Mouse (Mus musculus): ENCODE data around the gene Prrt1. TPM values are rescaled to one million over a fixed set of nuclear protein-coding genes. Genes with fewer than 3 reads are reported as not detected.

Gene Prrt1
- polyA plus RNA-seq, 1 experiment from 2014 or later, result 0.18 TPM

DNA sequence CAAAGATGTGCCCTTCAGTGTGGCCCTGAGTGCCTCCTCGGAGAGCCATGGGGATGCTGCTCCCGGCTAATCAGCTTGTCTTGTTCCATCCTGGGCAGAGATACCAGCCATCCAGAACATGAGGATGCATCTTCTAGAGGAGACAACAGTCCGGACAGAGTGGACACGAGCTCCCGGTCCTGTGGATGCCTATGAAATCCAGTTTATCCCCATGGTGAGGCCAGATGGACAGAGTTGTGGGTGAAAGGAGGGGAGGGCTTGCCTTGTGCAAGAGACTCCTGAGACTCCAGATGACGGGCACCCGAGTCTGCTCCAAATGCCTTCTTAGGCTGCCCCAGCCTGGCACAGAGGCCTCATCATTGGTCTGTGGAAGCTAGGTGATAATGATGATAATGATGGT, 43.8 kb downstream of the Prrt1 start:
- H3K36me3 ChIP-seq (ENCODE audit: control insufficient read depth, insufficient read depth, low read length), result no peaks in the 10 kb centered on the region
- no peak for ATAC-seq (ENCODE audit: low FRiP score, low TSS enrichment)
- peaks cover 10% of the 10 kb centered on the region; the same call in 1 of the 2 replicates for H3K4me1 ChIP-seq (ENCODE audit: control insufficient read depth, insufficient read depth, low read length)
- no peak overlapping the region for H3K27ac ChIP-seq (ENCODE audit: low read depth, low read length)
- H3K27me3 ChIP-seq (ENCODE audit: control insufficient read depth, insufficient read depth, low read length), result peaks cover 60% of the 10 kb centered on the region
- H3K4me3 ChIP-seq (ENCODE audit: low read length), result no peak overlapping the region
- WGBS, result 87% methylated on average over 7 of the region's 7 CpGs
- H3K9ac ChIP-seq (ENCODE audit: low read depth, low read length), result no peak overlapping the region
- no peak overlapping the region for H3K4me2 ChIP-seq (replicated peaks; ENCODE audit: low read depth, low read length)
- H3K9me3 ChIP-seq (ENCODE audit: control insufficient read depth, low read length), result no peaks in the 10 kb centered on the region

DNA sequence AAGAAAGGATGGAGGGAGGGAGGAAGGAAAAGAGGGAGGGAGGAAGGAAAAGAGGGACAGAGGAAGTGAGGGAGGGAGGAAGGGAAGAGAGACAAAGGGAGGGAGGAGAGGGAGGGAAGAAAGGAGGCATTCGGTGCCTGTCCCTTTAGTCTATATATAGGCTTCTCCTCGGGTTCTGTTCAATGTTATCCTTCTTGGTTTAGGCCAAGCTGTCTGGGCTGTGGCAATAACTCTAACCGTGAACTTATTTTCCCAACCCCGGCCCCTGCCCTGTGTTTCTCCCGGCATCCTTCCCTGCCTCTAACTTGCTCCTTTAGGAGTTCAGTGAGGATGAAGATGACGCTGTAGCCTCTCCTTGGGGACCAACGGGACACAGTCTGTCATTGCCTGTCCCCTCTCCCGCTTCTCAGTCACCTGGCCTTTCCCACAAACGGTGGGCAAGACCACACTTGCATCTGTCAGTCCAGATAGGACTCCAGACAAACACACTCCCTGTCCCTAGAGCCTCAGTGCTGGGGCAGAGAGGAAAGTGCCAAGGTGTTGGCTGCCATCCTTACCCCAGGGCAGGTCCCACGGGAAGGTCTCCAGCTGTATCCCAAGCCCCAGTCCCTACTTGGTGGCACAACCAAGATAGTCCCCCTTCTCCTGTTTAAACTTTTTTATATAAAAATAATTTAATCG, 45.3 kb downstream of the Prrt1 start:
- H3K27ac ChIP-seq (ENCODE audit: low read depth, low read length), result no peak overlapping the region
- no peak overlapping the region for H3K4me2 ChIP-seq (replicated peaks; ENCODE audit: low read depth, low read length)
- peaks cover 60% of the 10 kb centered on the region for H3K27me3 ChIP-seq (ENCODE audit: control insufficient read depth, insufficient read depth, low read length)
- no peaks in the 10 kb centered on the region for H3K9me3 ChIP-seq (ENCODE audit: control insufficient read depth, low read length)
- 59% methylated on average over 11 of the region's 11 CpGs for WGBS
- peaks cover 10% of the 10 kb centered on the region; the same call in 1 of the 2 replicates for H3K4me1 ChIP-seq (ENCODE audit: control insufficient read depth, insufficient read depth, low read length)
- H3K36me3 ChIP-seq (ENCODE audit: control insufficient read depth, insufficient read depth, low read length), result no peaks in the 10 kb centered on the region
- no peak overlapping the region for H3K4me3 ChIP-seq (ENCODE audit: low read length)
- H3K9ac ChIP-seq (ENCODE audit: low read depth, low read length), result no peak overlapping the region
- ATAC-seq (ENCODE audit: low FRiP score, low TSS enrichment), result no peak

DNA sequence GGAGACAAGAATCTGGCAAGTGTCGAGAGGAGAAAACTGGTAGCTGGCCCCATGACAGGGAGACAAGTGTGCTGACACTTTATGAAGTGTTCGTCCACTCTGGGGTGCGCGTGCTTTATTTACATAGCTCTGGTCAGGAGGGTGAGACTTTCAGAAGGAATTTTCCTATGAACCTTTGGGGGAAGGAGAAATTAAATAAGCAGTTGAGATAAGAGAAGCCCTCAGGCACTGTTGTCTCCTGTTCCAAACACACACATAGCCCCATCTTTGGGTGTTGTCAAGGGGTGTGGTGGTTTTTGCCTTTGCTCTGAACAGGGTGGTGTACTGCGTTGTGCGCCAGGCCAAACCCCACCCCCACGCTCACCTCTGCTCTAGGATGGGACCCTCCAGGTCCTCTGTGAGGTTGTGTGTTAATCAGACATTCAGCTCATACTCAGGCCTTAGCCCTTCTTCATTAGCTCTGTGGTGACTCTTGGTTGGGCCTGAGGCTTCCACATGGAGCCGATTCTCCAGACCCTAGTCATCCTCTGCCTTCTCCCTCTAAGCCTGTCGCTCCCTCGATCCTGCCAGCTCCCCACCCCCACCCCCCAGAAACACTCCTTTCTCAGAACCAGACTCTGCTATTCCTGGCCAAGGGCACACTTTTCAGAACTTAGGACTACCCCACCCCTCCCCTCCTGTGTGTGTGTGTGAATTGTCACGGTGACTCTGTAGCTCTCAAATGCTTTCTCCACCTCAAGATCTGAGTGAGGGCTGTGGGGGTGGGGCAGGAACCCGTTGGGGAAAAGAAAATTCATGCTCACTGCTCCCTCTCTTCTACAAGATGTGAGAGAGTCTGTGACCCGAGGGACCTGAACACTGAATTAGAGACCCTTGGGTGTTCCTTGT, 46.1 kb downstream of the Prrt1 start:
- no peak overlapping the region for H3K4me2 ChIP-seq (replicated peaks; ENCODE audit: low read depth, low read length)
- 71% methylated on average over 13 of the region's 13 CpGs for WGBS
- H3K27ac ChIP-seq (ENCODE audit: low read depth, low read length), result no peak overlapping the region
- H3K9me3 ChIP-seq (ENCODE audit: control insufficient read depth, low read length), result no peaks in the 10 kb centered on the region
- ATAC-seq (ENCODE audit: low FRiP score, low TSS enrichment), result no peak
- H3K9ac ChIP-seq (ENCODE audit: low read depth, low read length), result no peak overlapping the region
- no peak overlapping the region for H3K4me3 ChIP-seq (ENCODE audit: low read length)
- peaks cover 54% of the 10 kb centered on the region for H3K27me3 ChIP-seq (ENCODE audit: control insufficient read depth, insufficient read depth, low read length)
- H3K36me3 ChIP-seq (ENCODE audit: control insufficient read depth, insufficient read depth, low read length), result no peaks in the 10 kb centered on the region
- peaks cover 10% of the 10 kb centered on the region; the same call in 1 of the 2 replicates for H3K4me1 ChIP-seq (ENCODE audit: control insufficient read depth, insufficient read depth, low read length)

DNA sequence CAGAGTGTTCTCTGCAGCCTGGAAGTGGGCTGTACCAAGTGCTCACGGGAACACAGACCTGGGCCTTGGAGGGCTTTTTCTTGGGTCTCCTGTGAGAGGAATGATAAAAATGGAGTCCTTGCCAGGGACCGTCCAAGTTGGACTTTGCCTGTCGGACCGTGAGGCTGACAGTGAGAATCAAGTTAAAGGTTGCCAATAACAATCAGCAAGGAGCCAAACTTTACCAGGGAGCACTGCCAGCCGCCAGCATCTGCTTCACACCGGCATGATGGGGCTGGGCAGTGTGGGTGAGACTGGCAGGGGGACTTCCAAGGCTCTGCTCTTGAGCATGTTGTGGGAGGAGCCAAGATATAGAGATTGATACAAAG, 46.7 kb downstream of the Prrt1 start:
- H3K4me2 ChIP-seq (replicated peaks; ENCODE audit: low read depth, low read length), result no peak overlapping the region
- ATAC-seq (ENCODE audit: low FRiP score, low TSS enrichment), result no peak
- no peak overlapping the region for H3K27ac ChIP-seq (ENCODE audit: low read depth, low read length)
- no peaks in the 10 kb centered on the region for H3K36me3 ChIP-seq (ENCODE audit: control insufficient read depth, insufficient read depth, low read length)
- H3K4me3 ChIP-seq (ENCODE audit: low read length), result no peak overlapping the region
- WGBS, result 75% methylated on average over 6 of the region's 6 CpGs
- H3K9ac ChIP-seq (ENCODE audit: low read depth, low read length), result no peak overlapping the region
- no peaks in the 10 kb centered on the region for H3K9me3 ChIP-seq (ENCODE audit: control insufficient read depth, low read length)
- H3K4me1 ChIP-seq (ENCODE audit: control insufficient read depth, insufficient read depth, low read length), result peaks cover 9% of the 10 kb centered on the region; the same call in 1 of the 2 replicates
- H3K27me3 ChIP-seq (ENCODE audit: control insufficient read depth, insufficient read depth, low read length), result peaks cover 48% of the 10 kb centered on the region

GRCm38 (mm10) chr17:34676671-34677070, 47.3 kb downstream of the Prrt1 start:
- Histone ChIP-seq H3K4me2 (replicated peaks; ENCODE audit: low read depth, low read length) (no peak overlapping the region), H3K4me3 (ENCODE audit: low read length) (no peak overlapping the region), H3K27ac (ENCODE audit: low read depth, low read length) (no peak overlapping the region), H3K4me1 (ENCODE audit: control insufficient read depth, insufficient read depth, low read length) (peaks cover 3% of the 10 kb centered on the region; the same call in 1 of the 2 replicates), H3K9me3 (ENCODE audit: control insufficient read depth, low read length) (no peaks in the 10 kb centered on the region), H3K9ac (ENCODE audit: low read depth, low read length) (no peak overlapping the region), H3K36me3 (ENCODE audit: control insufficient read depth, insufficient read depth, low read length) (no peaks in the 10 kb centered on the region), H3K27me3 (ENCODE audit: control insufficient read depth, insufficient read depth, low read length) (peaks cover 42% of the 10 kb centered on the region)
- 72% methylated on average over 12 of the region's 12 CpGs for WGBS
- ATAC-seq (ENCODE audit: low FRiP score, low TSS enrichment), result no peak

DNA sequence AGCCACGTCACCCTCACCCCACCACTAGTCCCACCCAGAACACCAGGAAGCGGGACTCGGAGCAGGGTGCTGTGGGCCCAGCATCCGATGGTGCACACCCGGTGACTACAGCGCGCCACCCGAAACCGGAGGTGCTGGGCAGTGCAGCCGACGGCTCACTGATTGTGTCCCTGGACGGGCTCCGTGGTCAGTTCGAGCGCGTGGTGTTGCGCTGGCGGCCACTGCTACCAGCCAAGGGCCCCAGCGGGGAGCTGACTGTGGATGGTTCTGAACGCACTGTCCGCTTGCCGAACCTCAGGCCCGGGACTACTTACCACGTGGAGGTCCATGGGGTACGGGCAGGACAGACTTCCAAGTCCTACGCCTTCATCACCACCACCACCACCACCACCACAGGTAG, 50.9 kb downstream of the Prrt1 start:
- H3K9me3 ChIP-seq (ENCODE audit: control insufficient read depth, low read length), result no peaks in the 10 kb centered on the region
- no peak overlapping the region for H3K4me2 ChIP-seq (replicated peaks; ENCODE audit: low read depth, low read length)
- WGBS, result 79% methylated on average over 26 of the region's 26 CpGs
- ATAC-seq (ENCODE audit: low FRiP score, low TSS enrichment), result no peak
- H3K4me1 ChIP-seq (ENCODE audit: control insufficient read depth, insufficient read depth, low read length), result 0 out of 2 replicates have a peak, but pooled peaks cover 3% of the 10 kb centered on the region
- no peak overlapping the region for H3K27ac ChIP-seq (ENCODE audit: low read depth, low read length)
- no peaks in the 10 kb centered on the region for H3K36me3 ChIP-seq (ENCODE audit: control insufficient read depth, insufficient read depth, low read length)
- no peak overlapping the region for H3K4me3 ChIP-seq (ENCODE audit: low read length)
- H3K9ac ChIP-seq (ENCODE audit: low read depth, low read length), result no peak overlapping the region
- peaks cover 12% of the 10 kb centered on the region for H3K27me3 ChIP-seq (ENCODE audit: control insufficient read depth, insufficient read depth, low read length)

GRCm38 (mm10) chr17:34680621-34681020, 51.3 kb downstream of the Prrt1 start:
- Histone ChIP-seq H3K4me2 (replicated peaks; ENCODE audit: low read depth, low read length) (no peak overlapping the region), H3K27me3 (ENCODE audit: control insufficient read depth, insufficient read depth, low read length) (peaks cover 8% of the 10 kb centered on the region), H3K36me3 (ENCODE audit: control insufficient read depth, insufficient read depth, low read length) (no peaks in the 10 kb centered on the region), H3K27ac (ENCODE audit: low read depth, low read length) (no peak overlapping the region), H3K9me3 (ENCODE audit: control insufficient read depth, low read length) (no peaks in the 10 kb centered on the region), H3K9ac (ENCODE audit: low read depth, low read length) (no peak overlapping the region), H3K4me1 (ENCODE audit: control insufficient read depth, insufficient read depth, low read length) (0 out of 2 replicates have a peak, but pooled peaks cover 3% of the 10 kb centered on the region), H3K4me3 (ENCODE audit: low read length) (no peak overlapping the region)
- 88% methylated on average over 4 of the region's 4 CpGs for WGBS
- ATAC-seq (ENCODE audit: low FRiP score, low TSS enrichment), result no peak

- Histone ChIP-seq H3K27me3 (ENCODE audit: control insufficient read depth, insufficient read depth, low read length) (peaks cover 7% of the 10 kb centered on the region; the same call in 1 of the 2 replicates), H3K4me3 (ENCODE audit: low read length) (no peak overlapping the region), H3K27ac (ENCODE audit: low read depth, low read length) (no peak overlapping the region), H3K9ac (ENCODE audit: low read depth, low read length) (no peak overlapping the region), H3K4me2 (replicated peaks; ENCODE audit: low read depth, low read length) (no peak overlapping the region), H3K4me1 (ENCODE audit: control insufficient read depth, insufficient read depth, low read length) (0 out of 2 replicates have a peak, but pooled peaks cover 3% of the 10 kb centered on the region), H3K36me3 (ENCODE audit: control insufficient read depth, insufficient read depth, low read length) (no peaks in the 10 kb centered on the region), H3K9me3 (ENCODE audit: control insufficient read depth, low read length) (no peaks in the 10 kb centered on the region)
- 74% methylated on average over 17 of the region's 17 CpGs for WGBS
- ATAC-seq (ENCODE audit: low FRiP score, low TSS enrichment), result no peak
These were observed 51.8 kb downstream of the Prrt1 start for GRCm38 (mm10) chr17:34681132-34681571.
